Mouse (Mus musculus) limb, embryonic 14.5 days (tissue): ENCODE results near the gene Otud3. TPM values are rescaled to one million over a fixed set of nuclear protein-coding genes. Genes with fewer than 3 reads are reported as not detected.
"Not testable (repeated sequence)": the region's sequence is repeated elsewhere in the genome, so short reads cannot be mapped to it uniquely, and the experiment has no call there.

ENCODE experiments used
- ATAC-seq: fragments of 200-750 bp; cut with Nextera tagmentation; 2 replicates; pipeline ENCODE4 v1.8.0; 2017; ENCODE audit warnings: low read depth, moderate number of reproducible peaks, moderate TSS enrichment; ENCODE audit not compliant: low FRiP score
- DNase-seq: peaks from one replicate; pipeline ENCODE4 v3.0.0-alpha.2; 2015; ENCODE audit warnings: low spot score
- H3K27ac ChIP-seq: fragments of 300-500 bp; sonication (generic); replicated peaks from 2 replicates; pipeline ENCODE4 v1.5.1; 2014; ENCODE audit warnings: low read depth, mild to moderate bottlenecking, low read length, moderate library complexity, mixed read lengths
- H3K27me3 ChIP-seq: fragments of 300-500 bp; sonication (generic); 2 replicates; pipeline ENCODE4 v1.6.1; 2014; ENCODE audit warnings: low read length, mixed read lengths; ENCODE audit not compliant: control insufficient read depth, insufficient read depth
- H3K36me3 ChIP-seq: fragments of 300-500 bp; sonication (generic); 2 replicates; pipeline ENCODE4 v1.6.1; 2014; ENCODE audit warnings: mild to moderate bottlenecking, low read length, moderate library complexity, mixed read lengths; ENCODE audit not compliant: control insufficient read depth, insufficient read depth
- H3K4me1 ChIP-seq: fragments of 300-500 bp; sonication (generic); 2 replicates; pipeline ENCODE4 v1.6.1; 2014; ENCODE audit warnings: antibody characterized with exemption, low read length, mixed read lengths; ENCODE audit not compliant: control insufficient read depth, insufficient read depth
- H3K4me2 ChIP-seq: fragments of 300-500 bp; sonication (generic); replicated peaks from 2 replicates; pipeline ENCODE4 v1.6.1; 2014; ENCODE audit warnings: low read depth, mild to moderate bottlenecking, low read length, moderate library complexity; ENCODE audit not compliant: severe bottlenecking
- H3K4me3 ChIP-seq: fragments of 300-500 bp; sonication (generic); replicated peaks from 2 replicates; pipeline ENCODE4 v1.5.1; 2014; ENCODE audit warnings: low read length
- H3K9ac ChIP-seq: fragments of 300-500 bp; sonication (generic); 2 replicates; pipeline ENCODE4 v1.6.1; 2014; ENCODE audit warnings: mild to moderate bottlenecking, low read depth, low read length, moderate library complexity; ENCODE audit not compliant: severe bottlenecking
- H3K9me3 ChIP-seq: fragments of 300-500 bp; sonication (generic); 2 replicates; pipeline ENCODE4 v1.6.1; 2016; ENCODE audit warnings: low read length; ENCODE audit not compliant: control insufficient read depth
- POLR2A ChIP-seq: fragments of 200-500 bp; IDR thresholded peaks from 2 replicates; pipeline ENCODE4 v1.8.0; 2012; ENCODE audit warnings: inconsistent platforms, mild to moderate bottlenecking, moderate library complexity, borderline replicate concordance; ENCODE audit not compliant: insufficient read depth, insufficient read length; ENCODE audit errors: extremely low read depth
- WGBS: fragments of 180-500 bp; shearing (Covaris S2); extraction: QIAGEN DNeasy Blood & Tissue Kit; methylation state at CpG from one replicate; pipeline ENCODE4 v1.1.7; 2014; 5-methylcytosine and 5-hydroxymethylcytosine counted together
- polyA plus RNA-seq, 2 experiments: library from polyadenylated mRNA; depleted of rRNA in 1 of 2; stranded (reverse) in 1 of 2; unstranded in 1 of 2; fragments of >200 nt; fragmentation: Nextera tagmentation in 1 of 2; extraction: Ambion mirVana in 1 of 2; gene quantifications; 2 replicates each; pipeline versions ENCODE4 v1.2.1 to v1.2.3; 2012 to 2014

Otud3 gene
- polyA plus RNA-seq, 2 experiments: 2.7 to 8.2 TPM

DNA sequence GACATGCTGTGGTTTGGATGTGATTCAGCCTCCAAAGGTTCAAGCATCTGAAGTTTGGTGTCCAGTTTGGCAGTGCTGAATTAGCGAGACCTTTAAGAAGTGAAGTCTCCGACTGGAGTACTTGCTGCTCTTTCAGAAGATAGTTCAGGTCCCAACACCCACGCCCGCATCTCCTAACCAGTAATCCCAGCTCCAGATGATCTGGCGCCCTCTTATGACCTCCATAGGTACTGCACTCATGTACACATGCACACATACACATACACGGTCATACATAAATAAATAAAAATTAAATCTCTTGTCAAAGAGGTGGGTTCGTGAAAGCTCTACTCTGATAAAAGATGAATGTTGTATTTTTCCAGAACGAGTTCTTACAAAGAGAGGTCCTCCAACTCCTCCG lies 3.5 kb upstream of the Otud3 start:
- WGBS: 85% methylated on average over 9 of the region's 9 CpGs
- DNase-seq (no peak), ATAC-seq (no peak)
- TF ChIP-seq POLR2A: no peak
- H3K4me2 ChIP-seq: no peak overlapping the region
- peaks cover 8% of the 10 kb centered on the region for H3K4me1 ChIP-seq
- no peaks in the 10 kb centered on the region for H3K36me3 ChIP-seq
- no peak overlapping the region for H3K27ac ChIP-seq
- H3K9ac ChIP-seq: no peak overlapping the region
- H3K9me3 ChIP-seq: no peaks in the 10 kb centered on the region
- H3K4me3 ChIP-seq: no peak overlapping the region
- no peaks in the 10 kb centered on the region for H3K27me3 ChIP-seq

DNA sequence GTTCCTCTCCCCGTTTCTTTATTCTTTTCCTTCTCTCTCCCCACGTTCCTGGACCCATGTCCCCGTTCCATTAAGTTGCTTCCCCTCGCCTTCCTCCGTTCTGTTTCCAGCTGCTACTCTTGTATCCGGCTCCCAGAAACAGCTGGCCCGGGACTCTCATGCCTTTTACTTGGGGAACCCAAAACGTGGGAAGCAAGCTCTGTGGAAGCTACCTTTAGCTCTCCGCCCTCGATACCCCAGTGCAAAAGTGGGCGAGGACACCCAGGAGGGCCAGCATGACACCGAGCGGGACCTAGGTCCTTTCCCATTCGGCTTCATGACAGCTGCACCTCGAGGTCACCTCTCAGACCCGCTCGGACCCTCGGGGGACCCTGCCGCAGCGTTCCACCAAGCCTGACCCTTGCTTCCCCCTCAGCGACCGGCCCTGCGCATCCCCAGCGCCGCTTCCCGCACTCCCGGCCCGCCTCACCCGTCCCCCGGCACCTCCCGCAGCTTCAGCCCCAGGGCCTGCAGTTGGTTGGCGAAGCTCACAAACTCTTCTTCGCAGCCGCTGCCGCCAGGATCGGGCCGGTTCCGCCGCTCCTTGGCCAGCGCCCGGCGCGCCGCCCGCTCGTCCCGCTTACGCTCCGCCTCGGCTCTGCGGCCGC lies 481 bp downstream of the Otud3 start:
- ATAC-seq (peak; percentile 60), DNase-seq (no peak)
- no peaks in the 10 kb centered on the region for H3K27me3 ChIP-seq
- H3K4me2 ChIP-seq: peak overlapping the region; percentile 89
- H3K36me3 ChIP-seq: peaks cover 3% of the 10 kb centered on the region
- H3K27ac ChIP-seq: no peak overlapping the region
- H3K4me3 ChIP-seq: peak overlapping the region; percentile 90
- peak overlapping the region; percentile 85 for H3K9ac ChIP-seq
- peaks cover 9% of the 10 kb centered on the region; the same call in 1 of the 2 replicates for H3K4me1 ChIP-seq
- H3K9me3 ChIP-seq: no peaks in the 10 kb centered on the region
- no peak for TF ChIP-seq POLR2A
- under 1% methylated on average over 39 of the region's 52 CpGs for WGBS

GRCm38 (mm10) chr4:138905624-138906337 lies 8.0 kb downstream of the Otud3 start:
- H3K4me3 ChIP-seq: no peak overlapping the region
- DNase-seq (no peak), ATAC-seq (no peak)
- TF ChIP-seq POLR2A: no peak
- no peaks in the 10 kb centered on the region for H3K9me3 ChIP-seq
- 93% methylated on average over 18 of the region's 18 CpGs for WGBS
- no peak overlapping the region for H3K9ac ChIP-seq
- no peaks in the 10 kb centered on the region for H3K4me1 ChIP-seq
- no peak overlapping the region for H3K4me2 ChIP-seq
- peaks cover 70% of the 10 kb centered on the region for H3K36me3 ChIP-seq
- H3K27ac ChIP-seq: no peak overlapping the region
- no peaks in the 10 kb centered on the region for H3K27me3 ChIP-seq

- no peak overlapping the region for H3K27ac ChIP-seq
- H3K4me2 ChIP-seq: no peak overlapping the region
- peaks cover 86% of the 10 kb centered on the region for H3K36me3 ChIP-seq
- no peaks in the 10 kb centered on the region for H3K27me3 ChIP-seq
- no peaks in the 10 kb centered on the region for H3K4me1 ChIP-seq
- 84% methylated on average over 7 of the region's 7 CpGs for WGBS
- no peak for DNase-seq
- H3K4me3 ChIP-seq: no peak overlapping the region
- TF ChIP-seq POLR2A: no peak
- no peak for ATAC-seq
- H3K9me3 ChIP-seq: no peaks in the 10 kb centered on the region
- no peak overlapping the region for H3K9ac ChIP-seq
These were observed 14.4 kb downstream of the Otud3 start for GRCm38 (mm10) chr4:138899361-138899760.

DNA sequence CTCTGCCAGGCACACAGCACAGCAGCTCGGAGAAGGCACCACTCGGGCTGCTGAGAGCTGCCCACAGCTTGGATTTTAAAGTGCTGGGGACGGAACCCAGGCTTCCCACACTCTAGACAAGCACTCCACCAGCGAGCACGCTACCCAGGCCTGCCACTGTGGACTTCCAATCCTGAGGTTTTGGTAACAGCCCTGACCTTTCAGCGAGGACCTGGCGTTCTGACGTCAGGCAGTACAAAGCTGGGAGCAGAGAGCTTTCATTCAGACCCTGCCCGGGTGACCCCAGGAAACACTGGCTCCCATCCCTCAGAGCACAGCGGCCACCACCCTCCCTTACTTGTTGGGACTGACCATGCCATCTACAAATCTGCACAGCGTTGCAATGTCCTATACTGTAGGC lies 20.0 kb downstream of the Otud3 start:
- H3K36me3 ChIP-seq: peaks cover 58% of the 10 kb centered on the region
- WGBS: 91% methylated on average over 11 of the region's 11 CpGs
- not testable (repeated sequence) for H3K27ac ChIP-seq, H3K4me2 ChIP-seq, H3K9me3 ChIP-seq, H3K9ac ChIP-seq, DNase-seq, H3K4me3 ChIP-seq, H3K4me1 ChIP-seq, H3K27me3 ChIP-seq, ATAC-seq
